ENCODE assay signal across 9 mouse cellular contexts in genomic region chr16:57611768-57612167, GRCm38 (mm10). TPM values are rescaled to one million over a fixed set of nuclear protein-coding genes. Genes with fewer than 3 reads are reported as not detected.
DNase-seq lines count a peak whose midpoint lies in the region; ATAC-seq and TF ChIP-seq lines count a peak whose summit lies in the region.
"Had no signal": no experiment of that assay in that cellular context is flagged by ENCODE, and none has a peak within 500 bp of the region (broad histone marks: within the 10 kb centered on the region; RNA-seq: fewer than 3 reads in every experiment).

No protein-coding gene starts in this region.

- peak; percentile 86 for TF ChIP-seq CTCF in kidney, postnatal 0 days (IDR thresholded peaks at IDR 0.05; ENCODE audit: low read depth)
- TF ChIP-seq CTCF in stomach, postnatal 0 days (IDR thresholded peaks at IDR 0.05; ENCODE audit: low read depth), result peak; percentile 86

- no peak for TF ChIP-seq EP300 in stomach, postnatal 0 days (optimal IDR thresholded peaks at IDR 0.05)

- no peaks in the 10 kb centered on the region for H3K27me3 ChIP-seq in kidney, postnatal 0 days (ENCODE audit: insufficient read depth, low read length)
- no peaks in the 10 kb centered on the region for H3K27me3 ChIP-seq in kidney, embryonic 16.5 days (ENCODE audit: insufficient read depth, low read length)
- no peaks in the 10 kb centered on the region for H3K27me3 ChIP-seq in stomach, postnatal 0 days (ENCODE audit: control insufficient read depth, insufficient read depth, low read length)

- H3K4me2 ChIP-seq in kidney, postnatal 0 days (ENCODE audit: low read length), result no peak overlapping the region
- H3K4me2 ChIP-seq in kidney, embryonic 16.5 days (replicated peaks; ENCODE audit: low read depth, low read length), result no peak overlapping the region
- no peak overlapping the region for H3K4me2 ChIP-seq in stomach, postnatal 0 days (replicated peaks; ENCODE audit: low read depth)
- H3K4me2 ChIP-seq: limb, embryonic 13.5 days had no signal

- no peak overlapping the region for H3K4me3 ChIP-seq in kidney, postnatal 0 days (replicated peaks; ENCODE audit: low read depth, low read length)
- H3K4me3 ChIP-seq in kidney, embryonic 16.5 days (ENCODE audit: low read length), result no peak overlapping the region
- no peak overlapping the region for H3K4me3 ChIP-seq in stomach, postnatal 0 days (ENCODE audit: low read depth, low read length)
- H3K4me3 ChIP-seq: limb, embryonic 13.5 days had no signal

- H3K9me3 ChIP-seq in kidney, postnatal 0 days (replicated peaks; ENCODE audit: low read length), result no peaks in the 10 kb centered on the region
- no peaks in the 10 kb centered on the region for H3K9me3 ChIP-seq in kidney, embryonic 16.5 days (ENCODE audit: low read length)
- no peaks in the 10 kb centered on the region for H3K9me3 ChIP-seq in stomach, postnatal 0 days (ENCODE audit: control insufficient read depth, low read length)
- H3K9me3 ChIP-seq: limb, embryonic 13.5 days had no signal

- no peak overlapping the region for H3K9ac ChIP-seq in kidney, postnatal 0 days (ENCODE audit: low read depth, low read length)
- no peak overlapping the region for H3K9ac ChIP-seq in kidney, embryonic 16.5 days (replicated peaks; ENCODE audit: low read length)
- H3K9ac ChIP-seq in stomach, postnatal 0 days (ENCODE audit: low read length), result no peak overlapping the region
- H3K9ac ChIP-seq: limb, embryonic 13.5 days had no signal

- no peak overlapping the region for H3K27ac ChIP-seq in kidney, postnatal 0 days
- H3K27ac ChIP-seq in kidney, embryonic 16.5 days (ENCODE audit: low read length), result no peak overlapping the region
- no peak overlapping the region for H3K27ac ChIP-seq in stomach, postnatal 0 days (replicated peaks)
- H3K27ac ChIP-seq: limb, embryonic 13.5 days had no signal

- H3K36me3 ChIP-seq in kidney, postnatal 0 days (ENCODE audit: insufficient read depth, low read length), result no peaks in the 10 kb centered on the region
- no peaks in the 10 kb centered on the region for H3K36me3 ChIP-seq in kidney, embryonic 16.5 days (ENCODE audit: insufficient read depth, low read length)
- H3K36me3 ChIP-seq in stomach, postnatal 0 days (ENCODE audit: control insufficient read depth, insufficient read depth, low read length), result no peaks in the 10 kb centered on the region
- H3K36me3 ChIP-seq: limb, embryonic 13.5 days had no signal

- intact Hi-C loops in left cerebral cortex, postnatal 25 days (cut with DNase I), result loop anchor here (10.0 kb wide), 1 partner anchor 1053 kb away; no protein-coding TSS in a partner anchor

- peak; percentile 75 for DNase-seq in kidney, postnatal 0 days (ENCODE audit: low spot score)
- DNase-seq in 416B (ENCODE audit: low read depth), result peak; percentile 73
- peak; percentile 17 to 51 for DNase-seq in CD8-positive naive resting alpha-beta T cell, adult 2 months (ENCODE audit: low read depth in 2 of 2, low spot score in 2 of 2)
- DNase-seq in cerebellum, adult 8-10 months, result peak; percentile 17
- peak; percentile 52 to 69 for DNase-seq in left cerebral cortex, postnatal 25 days (ENCODE audit: low spot score in 2 of 2)
- DNase-seq in stomach, postnatal 0 days (ENCODE audit: low spot score), result no peak

- no peak for ATAC-seq in kidney, postnatal 0 days (replicated peaks; ENCODE audit: low FRiP score, low read depth)
- ATAC-seq in kidney, embryonic 16.5 days (ENCODE audit: low FRiP score, low TSS enrichment), result no peak
- ATAC-seq in stomach, postnatal 0 days (ENCODE audit: low FRiP score, low TSS enrichment), result no peak
- no peak for ATAC-seq in monocyte, adult 5-6 weeks (replicated peaks; ENCODE audit: insufficient number of reproducible peaks, low FRiP score, low TSS enrichment, poor library complexity, severe bottlenecking)

- WGBS in kidney, postnatal 0 days, result 3% methylated on average over 1 of the region's 1 CpGs
- WGBS in kidney, embryonic 16.5 days, result 3% methylated on average over 1 of the region's 1 CpGs
- WGBS in stomach, postnatal 0 days, result 5% methylated on average over 1 of the region's 1 CpGs

- no peaks in the 10 kb centered on the region for H3K4me1 ChIP-seq in kidney, postnatal 0 days (replicated peaks; ENCODE audit: insufficient read depth, low read length)
- H3K4me1 ChIP-seq in kidney, embryonic 16.5 days (ENCODE audit: insufficient read depth, low read length), result peaks cover 4% of the 10 kb centered on the region
- no peaks in the 10 kb centered on the region for H3K4me1 ChIP-seq in stomach, postnatal 0 days (replicated peaks; ENCODE audit: control insufficient read depth, insufficient read depth)

RNA-seq across cellular contexts. Expression of gene Cmss1, which starts 5.1 kb away (rescaled TPM):
- polyA plus RNA-seq in kidney, postnatal 0 days (2015; fragmentation: Nextera tagmentation; extraction: Ambion mirVana), result 50.4 and 50.5 TPM in 2 replicates
- polyA plus RNA-seq in kidney, embryonic 16.5 days (2015; fragmentation: Nextera tagmentation; extraction: Ambion mirVana), result 51.4 and 56.3 TPM in 2 replicates
- total RNA-seq in left cerebral cortex, postnatal 25 days (2021), result 10 to 100 TPM; 15.9 to 16.1 TPM
- polyA plus RNA-seq in stomach, postnatal 0 days (2015; fragmentation: Nextera tagmentation; extraction: Ambion mirVana), result 24.5 and 26.5 TPM in 2 replicates
- 3.9 to 11.3 TPM (median 9.0 TPM) in 3 replicates for total RNA-seq in monocyte, adult 5-6 weeks (2017)
